Mouse (Mus musculus): ENCODE data around the gene Rasgef1b.

Rasgef1b gene

DNA sequence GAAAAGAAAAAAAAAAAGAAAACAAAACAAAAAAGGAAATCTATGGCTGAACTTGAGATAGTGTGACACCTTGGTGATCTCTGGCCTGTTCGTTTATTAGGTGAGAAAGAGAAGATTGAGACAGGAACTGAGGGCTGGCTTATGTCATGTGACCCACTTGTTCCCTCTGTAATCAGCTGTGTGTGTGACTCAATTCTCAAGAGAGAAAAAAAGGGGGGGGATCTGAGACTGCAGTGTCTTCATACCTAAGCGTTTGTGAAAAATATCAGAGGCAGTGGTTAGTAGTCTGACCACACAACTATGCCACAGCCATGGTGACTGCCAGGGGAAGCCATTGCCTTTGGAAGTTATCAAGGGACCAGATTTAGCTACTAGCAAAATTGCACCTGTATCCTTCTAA is 276.9 kb downstream of the Rasgef1b start:
- DNase-seq (ENCODE audit: low read depth, low spot score), result no peak

DNA sequence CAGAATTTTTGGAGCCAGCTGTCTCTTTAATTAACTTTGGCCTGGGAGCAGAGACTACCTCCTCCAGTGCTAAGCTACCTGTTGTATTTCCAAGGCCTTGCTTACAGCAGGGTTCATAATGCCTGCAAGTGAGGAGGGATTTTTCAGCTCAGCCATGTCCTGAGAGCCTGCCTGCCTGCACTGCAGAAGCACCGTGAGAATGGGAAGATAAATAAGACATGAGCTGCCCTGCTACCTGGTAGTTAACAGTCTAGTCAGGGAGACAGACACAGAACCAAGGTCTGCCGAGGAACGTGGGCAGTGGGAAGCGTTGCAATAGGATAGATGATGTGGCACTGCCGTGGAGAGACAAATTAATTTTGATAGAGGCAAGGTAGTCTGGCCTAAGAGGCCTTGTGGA is 277.4 kb downstream of the Rasgef1b start:
- DNase-seq (ENCODE audit: low read depth, low spot score), result no peak

DNA sequence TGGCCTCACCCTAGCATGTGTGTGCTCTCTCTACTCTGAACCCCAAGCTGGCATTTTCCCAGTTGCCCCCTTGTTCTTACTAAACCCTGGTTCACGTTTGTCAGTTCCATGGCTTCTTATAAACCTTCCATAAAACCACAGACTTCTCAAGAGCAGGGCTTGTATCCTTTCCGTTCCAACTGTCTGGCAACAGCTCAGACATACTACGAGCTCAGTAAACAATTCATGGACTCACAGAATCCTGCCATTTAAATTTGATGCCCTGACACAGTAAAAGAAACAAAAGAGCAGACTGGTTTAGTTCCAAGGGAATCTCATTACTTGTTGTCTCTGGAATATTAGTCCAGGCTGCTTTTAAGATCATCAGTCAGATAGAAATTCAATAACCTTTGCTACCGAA is 277.9 kb downstream of the Rasgef1b start:
- DNase-seq (ENCODE audit: low read depth, low spot score), result no peak

DNA sequence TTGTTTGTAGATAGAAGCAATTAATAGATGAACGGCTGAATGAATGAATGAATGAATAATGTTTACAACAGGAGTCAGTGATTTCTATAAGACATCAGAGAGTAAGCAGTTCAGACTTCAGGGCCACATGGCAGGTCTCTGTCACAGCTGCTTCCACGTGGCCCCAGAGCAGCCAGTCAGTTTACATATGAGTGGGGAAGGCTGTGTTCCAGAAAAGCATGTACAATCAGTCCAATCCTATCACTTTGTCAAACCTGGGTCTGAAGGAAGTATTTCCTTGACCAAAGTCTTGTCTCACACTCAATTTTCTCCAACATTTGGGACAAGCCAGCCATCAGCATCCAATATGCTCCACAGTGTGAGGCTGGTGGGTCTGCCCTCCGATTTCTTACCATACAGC is 278.4 kb downstream of the Rasgef1b start:
- no peak for DNase-seq (ENCODE audit: low read depth, low spot score)

DNA sequence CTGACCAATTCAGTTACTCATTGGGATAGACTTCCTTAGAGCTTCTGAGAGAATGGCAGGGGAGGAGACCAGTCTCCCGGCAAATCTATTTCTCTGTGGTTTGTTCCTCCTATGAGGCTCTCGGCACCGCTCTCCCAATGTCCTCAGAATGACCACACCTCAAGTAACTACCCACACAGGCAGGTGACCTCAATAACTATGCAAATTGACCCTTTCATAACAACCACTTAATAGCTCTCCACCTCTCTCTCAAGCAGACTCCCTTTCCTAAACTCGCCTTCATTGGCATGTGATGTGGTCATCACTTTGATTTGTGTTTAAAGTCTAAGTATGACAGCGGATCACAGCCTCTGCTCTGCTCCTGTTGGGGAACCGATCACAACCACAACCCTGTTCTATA is 281.4 kb downstream of the Rasgef1b start:
- DNase-seq (ENCODE audit: low read depth, low spot score), result no peak

DNA sequence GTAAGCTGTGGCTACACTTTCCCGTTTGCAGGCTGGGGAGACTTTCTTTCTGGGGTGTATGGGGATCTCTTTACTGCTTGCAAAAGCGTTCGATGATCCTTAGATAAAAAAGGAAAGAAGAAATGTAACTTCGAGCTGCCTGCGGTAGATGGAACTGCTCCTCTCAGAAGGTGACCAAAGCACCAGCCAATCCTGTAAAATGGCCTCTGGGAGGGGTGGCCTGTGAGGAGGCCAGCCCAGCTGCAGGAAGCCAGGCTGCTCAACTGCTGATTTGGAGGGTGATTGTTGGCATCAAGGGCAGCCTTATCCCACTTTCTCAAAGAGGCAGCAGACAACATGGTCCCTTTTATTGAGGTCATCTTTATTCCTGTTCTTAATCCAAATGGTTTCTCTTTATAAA is 283.6 kb downstream of the Rasgef1b start:
- no peak for DNase-seq (ENCODE audit: low read depth, low spot score)

DNA sequence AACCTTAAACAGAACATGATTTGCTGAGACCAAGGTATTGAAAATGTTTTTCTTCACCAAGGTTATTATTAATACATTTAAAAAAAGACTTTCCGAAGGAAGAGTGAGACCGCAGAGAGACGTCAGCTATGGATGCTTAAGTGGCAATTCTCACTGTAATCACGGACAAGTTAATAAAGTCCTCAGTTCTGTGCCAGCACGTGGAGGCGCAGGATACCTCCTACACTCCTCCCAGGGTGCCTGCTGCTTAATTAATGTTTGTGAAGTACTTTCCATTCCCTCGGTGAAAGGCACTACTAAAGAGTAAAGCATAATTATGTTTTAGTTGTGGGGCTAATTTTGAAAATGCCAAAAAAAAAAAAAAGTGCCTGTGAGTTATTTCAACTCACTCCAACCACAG is 284.1 kb downstream of the Rasgef1b start:
- DNase-seq (ENCODE audit: low read depth, low spot score), result no peak

DNA sequence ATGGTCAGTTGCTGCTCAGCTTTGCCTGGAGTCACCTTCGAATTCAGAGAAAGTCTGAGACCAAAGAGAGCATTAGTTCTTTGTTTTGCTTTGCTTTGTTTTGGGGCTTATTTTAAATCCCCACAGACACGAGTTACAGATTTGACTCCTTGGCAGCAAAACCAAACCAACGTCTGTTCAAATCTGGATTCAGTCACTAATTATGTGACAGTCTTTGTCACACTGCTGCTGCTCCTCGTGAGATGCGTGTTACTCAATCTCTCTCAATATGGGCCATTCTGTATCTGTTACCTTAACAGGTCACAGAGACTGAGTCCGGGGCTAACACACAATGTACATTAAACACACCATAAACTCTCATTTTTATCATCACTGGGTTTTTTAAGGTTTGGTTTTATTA is 288.8 kb downstream of the Rasgef1b start:
- no peak for DNase-seq (ENCODE audit: low read depth, low spot score)

DNA sequence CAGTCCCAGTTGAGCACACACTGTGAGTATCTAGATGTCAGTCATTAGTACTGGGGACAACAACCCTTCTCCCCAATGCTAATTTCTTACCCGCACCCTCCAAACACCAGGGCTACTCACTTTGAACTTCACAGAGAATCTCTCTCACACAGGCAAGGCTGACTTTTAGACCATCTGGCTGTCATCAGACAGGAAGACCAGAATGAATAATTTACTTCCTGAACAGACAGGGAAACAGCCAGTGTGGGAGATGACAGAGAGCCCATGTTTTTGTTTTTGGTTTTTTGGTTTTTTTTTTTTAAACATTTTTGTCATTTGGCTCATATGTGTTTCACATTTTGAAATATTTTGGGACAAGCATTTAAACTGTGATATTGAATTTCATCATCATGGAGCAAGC is 290.3 kb downstream of the Rasgef1b start:
- DNase-seq (ENCODE audit: low read depth, low spot score), result no peak

DNA sequence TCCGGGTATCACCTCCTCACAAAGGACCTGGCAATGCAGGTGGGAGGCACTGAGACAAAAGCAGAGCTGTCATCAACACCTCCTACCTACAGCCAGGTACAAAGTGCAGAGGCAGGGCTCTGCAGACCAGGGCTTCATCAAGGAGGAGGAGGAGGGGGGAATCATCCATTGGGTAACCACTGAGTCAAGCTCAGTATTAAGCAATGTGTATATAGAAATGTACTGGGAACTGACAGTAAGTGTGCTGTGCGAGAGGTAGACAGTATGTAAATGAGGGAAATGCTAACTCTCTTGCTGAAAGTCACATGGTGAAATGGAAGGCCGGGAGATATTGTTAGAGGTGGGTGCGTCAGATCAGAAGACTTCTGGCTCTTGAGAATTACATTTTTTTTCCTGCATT is 294.6 kb downstream of the Rasgef1b start:
- no peak for DNase-seq (ENCODE audit: low read depth, low spot score)

DNA sequence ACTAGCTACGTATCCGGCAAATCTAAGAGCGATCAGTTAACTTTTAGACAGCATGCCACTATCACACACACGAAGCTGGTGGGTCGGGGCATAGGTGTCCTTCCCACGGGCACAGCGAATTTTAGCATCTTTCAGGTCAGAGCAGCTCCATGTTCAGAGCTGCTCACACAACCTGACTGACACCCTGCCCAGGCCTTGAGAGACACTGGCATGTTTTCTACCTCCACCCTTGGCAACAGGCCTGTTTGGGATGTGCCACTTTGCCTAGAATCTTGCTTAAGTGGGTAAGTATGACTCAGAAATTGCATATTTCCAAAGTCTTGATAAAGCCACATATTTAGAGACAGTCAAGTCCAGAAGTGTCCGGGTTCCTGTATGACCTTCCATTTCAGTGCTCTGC is 296.4 kb downstream of the Rasgef1b start:
- DNase-seq (ENCODE audit: low read depth, low spot score), result no peak

DNA sequence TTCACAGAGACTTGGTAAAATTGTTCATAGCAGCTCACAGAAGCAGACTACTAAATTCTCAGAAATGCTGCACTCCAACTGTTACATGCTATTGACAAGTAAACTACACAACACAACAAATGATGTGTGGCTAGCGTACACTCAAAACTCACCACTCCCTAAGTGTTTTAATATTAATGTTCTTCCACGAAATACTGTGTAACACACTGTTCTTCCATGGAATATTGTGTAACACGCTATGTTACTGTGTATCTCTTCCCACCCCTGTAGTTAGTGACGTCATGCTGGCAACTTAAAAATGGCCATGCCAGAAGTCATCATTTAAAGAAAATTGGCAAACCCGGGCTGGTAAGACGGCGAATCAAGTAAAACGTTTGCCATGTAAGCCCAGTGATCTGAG is 299.6 kb downstream of the Rasgef1b start:
- DNase-seq (ENCODE audit: low read depth, low spot score), result no peak

DNA sequence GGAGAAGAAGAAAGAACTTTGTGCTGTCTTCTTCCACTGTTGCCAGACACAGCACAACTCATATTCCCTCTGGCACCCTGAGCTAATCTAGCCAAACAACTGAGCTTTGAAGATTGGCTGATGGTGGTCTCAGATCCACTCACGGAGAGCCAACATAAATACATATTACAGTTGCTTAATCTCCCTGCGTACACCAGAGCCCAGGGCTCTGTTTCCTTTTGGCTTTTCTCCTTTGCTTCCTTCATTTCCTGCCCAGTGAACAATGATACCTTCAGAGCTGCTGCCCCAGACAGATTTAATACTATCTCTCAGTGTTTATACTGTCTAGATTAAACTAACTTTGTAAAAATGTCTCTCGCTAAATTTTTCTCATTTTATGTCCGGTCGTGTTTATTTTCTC is 300.2 kb downstream of the Rasgef1b start:
- no peak for DNase-seq (ENCODE audit: low read depth, low spot score)

DNA sequence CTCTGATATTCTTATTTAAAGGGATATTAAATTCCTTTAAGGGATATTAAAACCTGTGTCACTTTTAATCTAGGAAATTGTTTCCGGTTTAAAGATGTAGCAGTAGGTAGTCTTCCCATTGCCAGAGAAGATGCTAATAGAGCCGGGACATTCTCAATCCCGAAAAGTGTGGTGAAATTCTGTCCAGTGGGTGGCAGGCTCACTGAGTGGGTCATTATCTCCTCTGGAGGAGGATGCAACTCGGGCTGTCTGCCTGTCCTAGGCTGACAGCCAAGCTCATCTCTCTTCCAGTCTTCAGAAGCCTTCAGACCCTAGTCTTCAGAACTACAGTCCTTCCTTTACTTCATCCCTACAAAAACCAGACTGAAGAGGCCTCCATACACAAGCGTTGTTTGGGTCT is 305.6 kb downstream of the Rasgef1b start:
- DNase-seq (ENCODE audit: low read depth, low spot score), result no peak

DNA sequence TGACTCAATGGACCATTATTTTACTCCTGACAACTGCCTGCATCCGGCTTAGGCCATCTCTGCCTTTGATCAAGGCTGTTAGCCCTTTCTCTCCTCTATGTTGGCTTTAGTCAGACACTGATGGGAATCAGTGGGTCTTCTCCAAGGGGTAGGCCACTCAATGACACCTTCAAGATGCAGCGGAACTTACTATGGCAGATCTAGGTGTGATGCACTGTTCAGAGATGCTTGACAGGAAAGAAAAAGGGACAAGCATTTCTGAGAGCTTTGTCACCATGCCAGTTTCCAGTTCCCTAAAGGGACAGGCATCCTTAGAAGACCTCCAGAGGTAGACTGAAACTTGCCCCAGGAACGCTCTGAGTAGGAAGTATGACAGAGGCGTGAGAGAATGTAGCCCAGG is 306.0 kb downstream of the Rasgef1b start:
- no peak for DNase-seq (ENCODE audit: low read depth, low spot score)

DNA sequence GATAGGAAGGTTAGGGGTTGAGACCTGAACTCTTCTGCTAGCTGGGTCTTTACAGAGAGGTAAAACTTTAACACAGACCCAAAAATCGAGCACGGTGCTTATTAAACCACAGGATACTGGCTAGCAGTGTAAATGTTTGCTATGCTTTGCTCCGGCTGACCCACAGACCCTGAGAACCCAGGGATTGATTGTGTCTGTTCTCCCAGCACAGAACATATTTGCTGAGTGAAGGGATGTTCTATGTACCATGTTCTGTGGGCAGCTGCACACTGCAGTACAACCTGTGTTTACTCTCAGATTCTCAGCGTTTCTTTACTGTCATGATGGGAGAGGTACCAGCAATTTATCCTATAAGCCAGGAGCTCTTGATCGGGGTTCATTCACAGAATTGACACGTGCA is 306.8 kb downstream of the Rasgef1b start:
- no peak for DNase-seq (ENCODE audit: low read depth, low spot score)

DNA sequence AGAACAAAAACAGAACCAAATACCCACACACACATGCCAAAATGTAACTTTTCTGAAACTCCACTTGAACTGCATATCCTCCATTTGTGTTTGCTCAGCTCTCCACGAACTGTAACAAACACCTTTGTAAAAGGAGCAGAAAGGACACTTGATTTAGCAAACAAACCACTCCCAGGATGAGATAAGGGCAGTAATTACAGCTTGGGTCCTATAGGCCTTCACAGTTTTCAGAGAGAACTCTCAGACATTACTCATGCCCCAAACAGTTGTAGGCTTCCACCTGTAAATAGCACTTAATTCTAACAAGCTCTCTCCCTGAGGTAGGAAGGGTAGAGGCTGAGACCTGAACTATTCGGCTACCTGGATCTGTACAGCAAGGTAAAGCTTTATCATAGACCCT is 309.0 kb downstream of the Rasgef1b start:
- no peak for DNase-seq (ENCODE audit: low read depth, low spot score)

DNA sequence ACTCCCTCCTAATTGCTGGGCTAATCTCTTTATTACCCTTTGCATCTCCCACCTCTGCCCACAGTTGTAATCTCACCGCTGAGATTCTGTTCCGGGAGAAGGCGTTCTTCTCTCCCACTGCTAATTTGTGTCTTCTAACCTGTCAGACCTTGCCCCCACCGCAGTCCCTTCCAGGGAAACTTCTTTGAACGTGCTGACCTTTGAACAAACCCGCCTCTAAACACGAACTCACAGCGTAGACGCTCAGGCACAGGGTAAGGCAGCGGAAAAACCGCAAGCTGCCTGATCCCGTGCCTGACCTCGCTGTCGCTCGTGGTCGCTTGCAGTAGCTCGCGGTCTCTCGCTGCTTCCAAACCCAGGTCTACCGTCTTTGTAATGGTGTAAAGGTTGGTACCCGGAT is 312.0 kb downstream of the Rasgef1b start:
- no peak for DNase-seq (ENCODE audit: low read depth, low spot score)

DNA sequence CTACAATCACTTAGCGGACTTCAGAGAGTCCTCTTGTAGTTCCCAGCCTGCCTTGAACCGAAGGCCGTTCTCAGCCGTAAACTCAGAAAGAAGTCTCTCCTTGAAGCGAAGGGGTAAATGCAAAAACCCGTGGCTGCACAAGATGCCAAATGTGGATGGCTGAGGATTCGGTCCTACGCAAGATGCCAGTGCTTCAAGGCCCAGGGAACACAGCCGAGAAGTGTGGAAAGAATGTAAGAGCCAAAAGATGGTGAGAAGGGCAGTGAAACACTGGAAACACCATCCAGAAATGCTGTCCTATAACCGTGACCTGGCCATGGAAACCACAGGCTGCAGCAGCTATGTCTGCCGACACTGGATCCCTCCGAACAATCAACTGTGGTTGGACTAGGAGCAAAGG is 313.2 kb downstream of the Rasgef1b start:
- no peak for DNase-seq (ENCODE audit: low read depth, low spot score)

DNA sequence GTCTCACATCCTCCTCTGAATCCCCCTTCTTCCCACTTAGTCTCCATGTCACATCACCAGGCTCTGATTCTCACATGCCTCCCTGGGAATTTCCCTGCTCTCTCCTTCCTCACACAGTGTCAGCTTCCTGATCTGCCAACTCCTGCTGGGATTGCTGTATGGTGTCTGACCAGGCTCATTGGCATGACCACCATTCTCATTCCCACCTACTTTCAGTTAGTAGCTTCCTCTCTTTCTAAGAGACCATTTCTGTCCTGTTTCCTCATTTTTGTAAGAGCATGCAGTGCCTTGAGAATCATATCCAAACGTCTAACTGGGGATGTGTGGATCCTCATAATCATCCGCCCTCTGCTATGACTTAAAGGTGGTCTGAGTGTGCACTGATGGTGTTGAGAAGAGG is 313.8 kb downstream of the Rasgef1b start:
- no peak for DNase-seq (ENCODE audit: low read depth, low spot score)

DNA sequence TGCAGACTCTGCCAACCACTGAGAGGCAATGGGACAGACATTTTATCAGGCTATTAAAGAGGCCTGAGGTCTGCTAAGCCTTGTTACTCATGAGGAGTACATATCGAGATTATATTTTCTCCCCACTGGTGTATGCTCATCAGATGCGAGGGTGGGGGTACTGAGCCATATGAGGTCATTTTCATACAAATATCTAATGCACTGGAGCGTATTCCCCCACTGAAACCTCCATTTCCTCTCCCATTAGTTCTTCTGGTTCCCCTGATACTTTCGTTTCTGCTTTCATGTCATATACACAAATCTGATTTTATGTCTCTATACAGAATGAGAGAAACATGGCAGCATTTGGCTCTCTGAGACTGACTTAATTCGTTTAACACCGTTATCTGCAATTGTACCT is 314.6 kb downstream of the Rasgef1b start:
- no peak for DNase-seq (ENCODE audit: low read depth, low spot score)

DNA sequence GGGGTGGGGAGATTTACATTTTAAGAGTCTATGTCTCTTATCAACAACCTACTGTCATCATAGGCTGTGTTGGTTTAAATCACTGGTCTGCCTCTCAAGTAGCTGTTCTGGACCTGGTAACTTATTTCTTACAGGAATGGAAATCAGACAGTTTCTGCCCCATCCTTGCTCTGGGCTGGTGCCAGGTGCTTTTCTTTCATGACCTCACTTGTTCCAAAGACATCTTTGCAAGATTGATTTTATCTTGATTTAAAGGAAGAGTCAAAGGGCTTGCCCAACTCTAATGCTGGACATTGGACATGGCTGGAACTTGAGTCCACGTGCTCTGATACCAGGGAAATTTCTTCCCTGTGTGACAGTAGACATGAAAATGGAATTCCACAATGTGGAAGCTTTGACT is 315.0 kb downstream of the Rasgef1b start:
- no peak for DNase-seq (ENCODE audit: low read depth, low spot score)

DNA sequence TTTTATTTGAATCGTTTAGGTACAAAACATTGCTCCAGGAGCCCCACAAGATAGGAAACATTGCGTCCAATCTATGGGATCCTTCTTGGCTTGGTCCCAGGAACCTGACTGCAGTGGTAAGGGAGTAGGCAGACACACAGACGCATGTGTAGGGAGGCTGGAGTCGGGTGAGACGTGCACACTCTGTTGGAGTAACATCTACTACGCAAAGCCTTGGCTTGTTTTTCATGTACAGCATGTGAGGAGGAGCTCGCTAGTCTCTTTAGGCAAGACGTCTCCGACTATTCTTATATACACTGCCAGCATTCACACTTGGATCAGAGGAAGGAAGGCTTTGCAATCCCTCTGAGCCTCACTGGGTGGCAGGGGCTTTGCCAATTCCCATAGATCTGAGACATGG is 315.5 kb downstream of the Rasgef1b start:
- DNase-seq (ENCODE audit: low read depth, low spot score), result no peak

DNA sequence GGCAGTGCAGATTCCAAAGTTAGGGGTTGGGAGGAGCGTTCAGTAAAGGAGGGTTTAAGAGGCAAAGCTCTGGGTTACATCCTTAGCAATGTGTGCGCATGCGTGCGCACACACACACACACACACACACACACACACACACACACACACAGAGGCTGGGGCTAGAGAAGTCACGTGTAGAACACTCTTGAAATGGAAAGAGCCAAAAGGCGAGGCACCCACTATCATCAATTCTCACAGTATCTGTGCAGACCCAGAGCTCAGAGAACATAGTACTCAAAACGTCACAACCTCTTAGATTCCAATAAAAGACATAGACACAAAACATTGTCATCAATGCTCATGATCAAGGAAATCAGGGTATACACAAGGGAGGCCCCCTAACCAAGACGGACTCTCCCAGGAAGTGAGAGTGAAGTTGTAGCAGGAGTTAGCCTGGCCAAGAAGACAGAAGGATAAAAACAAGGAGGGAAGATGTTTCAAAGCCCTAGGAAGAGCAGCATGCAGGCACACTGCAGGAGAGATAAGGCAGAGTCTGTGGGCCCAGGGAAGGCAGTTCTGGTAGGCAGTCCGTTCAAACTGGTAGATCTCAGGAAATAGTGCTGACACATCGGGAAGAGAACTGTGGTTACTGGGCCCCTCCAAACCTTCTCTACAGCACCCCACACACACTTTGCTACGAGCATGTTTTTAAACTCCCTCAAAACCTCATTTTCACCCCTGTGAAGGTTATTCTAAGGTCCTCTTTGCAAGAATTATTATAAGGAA is 324.3 kb downstream of the Rasgef1b start:
- DNase-seq (ENCODE audit: low read depth, low spot score), result no peak
